Mouse (Mus musculus) liver, embryonic 14.5 days (tissue): ENCODE data around the gene Lamc1. TPM values are rescaled to one million over a fixed set of nuclear protein-coding genes. Genes with fewer than 3 reads are reported as not detected.
A peak's percentile ranks its signal among the peaks of the same experiment; 100 is the strongest.

Experiments used
- ATAC-seq: fragments of 200-750 bp; cut with Nextera tagmentation; 2 replicates; pipeline ENCODE4 v1.8.0; 2017; ENCODE audit warnings: moderate number of reproducible peaks, mild to moderate bottlenecking, moderate library complexity; ENCODE audit not compliant: insufficient read depth
- DNase-seq, 3 experiments: peaks; one replicate each; pipeline ENCODE4 v3.0.0-alpha.2; 2012 to 2013; ENCODE audit warnings: low read depth in 3 of 3, low spot score in 3 of 3
- H3K27ac ChIP-seq: fragments of 300-500 bp; sonication (generic); 2 replicates; pipeline ENCODE4 v1.5.1; 2014; ENCODE audit warnings: moderate library complexity, mild to moderate bottlenecking, control low read depth, inconsistent platforms
- H3K27me3 ChIP-seq: fragments of 300-500 bp; sonication (generic); 2 replicates; pipeline ENCODE4 v1.6.1; 2014; ENCODE audit warnings: mild to moderate bottlenecking, low read length, moderate library complexity; ENCODE audit not compliant: control insufficient read depth, insufficient read depth
- H3K36me3 ChIP-seq: fragments of 300-500 bp; sonication (generic); replicated peaks from 2 replicates; pipeline ENCODE4 v1.6.1; 2014; ENCODE audit warnings: low read depth; ENCODE audit not compliant: control insufficient read depth, insufficient read depth
- H3K4me1 ChIP-seq, 2 experiments: fragments of 200-500 bp in 1 of 2; fragments of 300-500 bp in 1 of 2; sonication (generic) in 1 of 2; replicated peaks; 2 replicates each; pipeline ENCODE4 v1.6.1; 2012 to 2014; ENCODE audit warnings: antibody characterized with exemption in 1 of 2, inconsistent platforms in 1 of 2, low read length in 1 of 2; ENCODE audit not compliant: control insufficient read depth in 2 of 2, insufficient read depth in 2 of 2
- H3K4me2 ChIP-seq: fragments of 300-500 bp; sonication (generic); 2 replicates; pipeline ENCODE4 v1.6.1; 2014; ENCODE audit warnings: low read depth, mild to moderate bottlenecking, control low read depth, moderate library complexity
- H3K4me3 ChIP-seq, 2 experiments: fragments of 200-500 bp in 1 of 2; fragments of 300-500 bp in 1 of 2; sonication (generic) in 1 of 2; 2 replicates each; pipeline ENCODE4 v1.5.1; 2012 to 2014; ENCODE audit warnings: low read depth in 2 of 2, low read length in 2 of 2, mild to moderate bottlenecking in 2 of 2, control low read depth in 1 of 2, inconsistent platforms in 1 of 2, moderate library complexity in 1 of 2; ENCODE audit not compliant: insufficient read depth in 1 of 2
- H3K9ac ChIP-seq: fragments of 300-500 bp; sonication (generic); replicated peaks from 2 replicates; pipeline ENCODE4 v1.6.1; 2014; ENCODE audit warnings: mild to moderate bottlenecking, control low read depth, moderate library complexity
- H3K9me3 ChIP-seq: fragments of 300-500 bp; sonication (generic); 2 replicates; pipeline ENCODE4 v1.6.1; 2016; ENCODE audit warnings: low read length, mixed read lengths; ENCODE audit not compliant: control insufficient read depth
- CTCF ChIP-seq: IDR thresholded peaks from 2 replicates; pipeline ENCODE4 v1.5.1; 2016; ENCODE audit warnings: antibody characterized with exemption, low read depth, control low read depth
- EP300 ChIP-seq: IDR thresholded peaks from 2 replicates; pipeline ENCODE4 v1.6.1; 2016; ENCODE audit warnings: antibody characterized with exemption, low read depth
- WGBS: fragments of 180-500 bp; shearing (Covaris S2); extraction: QIAGEN DNeasy Blood & Tissue Kit; methylation state at CpG from one replicate; pipeline ENCODE4 v1.1.7; 2014; ENCODE audit not compliant: insufficient replicate concordance; 5-methylcytosine and 5-hydroxymethylcytosine counted together
- polyA plus RNA-seq, 2 experiments: library from polyadenylated mRNA; depleted of rRNA in 1 of 2; stranded (reverse) in 1 of 2; unstranded in 1 of 2; fragments of >200 nt; fragmentation: Nextera tagmentation in 1 of 2; extraction: Ambion mirVana in 1 of 2; gene quantifications; 2 replicates each; pipeline versions ENCODE4 v1.2.1 to v1.2.3; 2012 to 2014

The Lamc1 gene
- 10.0 and 10.8 TPM in 2 replicates for polyA plus RNA-seq (2012; rRNA removed)
- 7.5 and 8.0 TPM in 2 replicates for polyA plus RNA-seq (2014; fragmentation: Nextera tagmentation; extraction: Ambion mirVana)

- peak; percentile 78 for ATAC-seq
- H3K4me3 ChIP-seq = peak within 1 kb of the TSS; percentile 51 to 73
- 0 out of 4 replicates have a peak, but pooled peaks cover 0 to 3% of the 10 kb centered on the region in 2 experiments for H3K4me1 ChIP-seq
- TF ChIP-seq EP300 (no peak), CTCF (no peak)
- peak within 1 kb of the TSS; percentile 89 for H3K4me2 ChIP-seq
- peaks cover 12% of the 10 kb centered on the region for H3K27me3 ChIP-seq
- peak within 1 kb of the TSS; percentile 61 for H3K9ac ChIP-seq
- DNase-seq = peak; percentile 42 to 54 (median 52)
- no peaks in the 10 kb centered on the region for H3K9me3 ChIP-seq
- WGBS = 0% methylated on average over 68 of the region's 85 CpGs
- no peak within 1 kb of the TSS for H3K27ac ChIP-seq
- no peaks in the 10 kb centered on the region for H3K36me3 ChIP-seq
These were observed at the start of gene Lamc1 for GRCm38 (mm10) chr1:153332444-153333295. Gene Lamc1 (minus strand): TSS chr1:153332786.

GRCm38 (mm10) chr1:153380746-153381282, 48.2 kb upstream of the Lamc1 start:
- no peak for TF ChIP-seq CTCF
- no peak for TF ChIP-seq EP300
- ATAC-seq (no peak), DNase-seq (no peak)
- no peaks in the 10 kb centered on the region; the same call in 1 of the 2 replicates for H3K27me3 ChIP-seq
- H3K4me1 ChIP-seq = no peaks in the 10 kb centered on the region
- H3K36me3 ChIP-seq = no peaks in the 10 kb centered on the region
- H3K4me3 ChIP-seq = no peak overlapping the region
- 64% methylated on average over 9 of the region's 9 CpGs for WGBS
- H3K9ac ChIP-seq = no peak overlapping the region
- H3K9me3 ChIP-seq = no peaks in the 10 kb centered on the region
- H3K27ac ChIP-seq = no peak overlapping the region
- no peak overlapping the region for H3K4me2 ChIP-seq

GRCm38 (mm10) chr1:153379832-153380231, 47.2 kb upstream of the Lamc1 start:
- Histone ChIP-seq H3K9ac (no peak overlapping the region), H3K27me3 (no peaks in the 10 kb centered on the region; the same call in 1 of the 2 replicates), H3K4me2 (no peak overlapping the region), H3K9me3 (no peaks in the 10 kb centered on the region), H3K27ac (no peak overlapping the region), H3K4me3 (no peak overlapping the region), H3K4me1 (no peaks in the 10 kb centered on the region), H3K36me3 (no peaks in the 10 kb centered on the region)
- 57% methylated on average over 5 of the region's 5 CpGs for WGBS
- DNase-seq (no peak), ATAC-seq (no peak)
- TF ChIP-seq CTCF (no peak), EP300 (no peak)

- DNase-seq = no peak
- no peaks in the 10 kb centered on the region for H3K9me3 ChIP-seq
- no peaks in the 10 kb centered on the region for H3K36me3 ChIP-seq
- no peak overlapping the region for H3K4me2 ChIP-seq
- H3K27me3 ChIP-seq = no peaks in the 10 kb centered on the region; the same call in 1 of the 2 replicates
- TF ChIP-seq CTCF (no peak), EP300 (no peak)
- no peak overlapping the region for H3K9ac ChIP-seq
- no peaks in the 10 kb centered on the region for H3K4me1 ChIP-seq
- ATAC-seq = no peak
- WGBS = 42% methylated on average over 6 of the region's 6 CpGs
- H3K27ac ChIP-seq = no peak overlapping the region
- no peak overlapping the region for H3K4me3 ChIP-seq
These were observed 46.0 kb upstream of the Lamc1 start for GRCm38 (mm10) chr1:153378587-153378986.

GRCm38 (mm10) chr1:153376446-153376845, 43.9 kb upstream of the Lamc1 start:
- WGBS = 49% methylated on average over 6 of the region's 6 CpGs

More at GRCm38 (mm10) chr1:153376446-153376845, 43.9 kb upstream of the Lamc1 start:
- H3K4me3 ChIP-seq = no peak overlapping the region
- no peak overlapping the region for H3K4me2 ChIP-seq
- no peak for DNase-seq
- no peak overlapping the region for H3K9ac ChIP-seq
- no peaks in the 10 kb centered on the region for H3K9me3 ChIP-seq
- H3K4me1 ChIP-seq = no peaks in the 10 kb centered on the region
- no peak for ATAC-seq
- TF ChIP-seq CTCF (no peak), EP300 (no peak)
- H3K27me3 ChIP-seq = no peaks in the 10 kb centered on the region; the same call in 1 of the 2 replicates
- no peak overlapping the region for H3K27ac ChIP-seq
- no peaks in the 10 kb centered on the region for H3K36me3 ChIP-seq
